Mouse (Mus musculus): Measurements from ENCODE around the gene Tbc1d10c. TPM values are rescaled to one million over a fixed set of nuclear protein-coding genes. Genes with fewer than 3 reads are reported as not detected.
A peak's percentile ranks its signal among the peaks of the same experiment; 100 is the strongest.

Gene Tbc1d10c
- polyA plus RNA-seq, 1 experiment from 2014 or later = 1.5 TPM

DNA sequence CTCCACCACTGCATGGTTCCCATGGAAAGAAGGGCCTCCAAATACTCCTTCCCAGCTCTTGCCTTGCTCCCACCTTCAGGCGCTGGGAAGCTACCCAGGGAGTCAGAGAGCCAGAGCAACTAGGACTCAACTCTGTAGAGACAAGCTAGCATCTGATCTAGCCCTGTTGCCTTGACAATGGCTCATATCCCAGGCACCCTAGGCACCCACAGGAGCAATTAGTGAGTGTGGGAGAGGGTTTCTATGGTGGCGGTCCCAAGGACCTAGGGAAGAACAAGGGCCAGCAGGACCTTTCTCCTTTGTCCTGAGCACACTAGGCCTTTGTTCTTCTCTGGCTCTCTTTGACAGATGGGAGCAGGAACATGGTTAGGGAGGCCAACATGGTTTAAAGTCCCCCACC lies 7.4 kb downstream of the Tbc1d10c start:
- H3K9ac ChIP-seq = no peak overlapping the region
- no peak overlapping the region for H3K4me3 ChIP-seq
- H3K36me3 ChIP-seq = no peaks in the 10 kb centered on the region
- ATAC-seq (ENCODE audit: low FRiP score, low read depth) = no peak; the same call in 1 of the 2 replicates
- 59% methylated on average over 2 of the region's 2 CpGs for WGBS
- peaks cover 11% of the 10 kb centered on the region for H3K4me1 ChIP-seq (replicated peaks)
- no peak overlapping the region for H3K27ac ChIP-seq (replicated peaks)
- no peaks in the 10 kb centered on the region for H3K9me3 ChIP-seq
- H3K4me2 ChIP-seq = no peak overlapping the region
- H3K27me3 ChIP-seq = no peaks in the 10 kb centered on the region

DNA sequence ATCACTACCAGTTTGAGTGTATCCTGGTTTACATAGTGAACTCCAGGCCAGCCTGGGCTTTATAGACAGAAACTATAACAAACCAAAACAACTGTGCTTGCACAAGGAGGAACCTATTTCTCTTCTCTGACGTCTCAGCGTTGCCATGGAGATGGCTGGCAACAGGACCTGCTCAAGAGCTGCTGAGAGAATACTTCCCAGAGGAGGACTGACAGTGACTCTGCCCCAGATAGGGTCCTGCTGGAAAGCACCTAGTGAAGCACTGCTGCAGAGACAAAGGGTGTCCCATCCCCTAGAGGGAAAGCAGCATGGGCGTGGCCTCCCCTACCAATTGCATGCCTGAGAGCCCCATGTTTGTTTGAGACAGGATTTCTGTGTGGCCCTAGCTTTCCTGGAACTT lies 9.2 kb downstream of the Tbc1d10c start:
- H3K9ac ChIP-seq = no peak overlapping the region
- WGBS = 40% methylated on average over 3 of the region's 3 CpGs

DNA sequence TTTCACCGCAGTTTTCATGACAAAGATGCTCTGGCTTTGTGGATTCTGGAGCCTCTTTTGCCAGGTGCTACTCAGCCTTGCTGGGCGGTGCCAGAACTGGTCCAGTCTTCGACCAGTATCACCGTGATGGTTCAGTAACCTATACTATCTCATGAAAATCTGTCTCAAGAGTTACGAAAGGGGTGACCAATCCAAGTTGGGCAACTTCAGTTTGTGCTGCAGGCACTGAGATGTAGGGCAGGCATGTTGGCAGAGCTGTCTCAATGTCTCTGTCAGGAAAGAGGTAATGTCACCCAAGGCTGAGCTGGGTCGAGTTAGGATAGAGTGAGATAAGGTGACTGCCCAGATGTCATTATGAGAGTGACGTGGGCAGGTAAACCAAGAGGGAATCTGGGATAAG lies 10.7 kb downstream of the Tbc1d10c start:
- Histone ChIP-seq H3K9me3 (no peaks in the 10 kb centered on the region), H3K4me1 (replicated peaks) (peaks cover 13% of the 10 kb centered on the region), H3K36me3 (no peaks in the 10 kb centered on the region), H3K9ac (no peak overlapping the region), H3K27ac (replicated peaks) (no peak overlapping the region), H3K27me3 (no peaks in the 10 kb centered on the region), H3K4me2 (no peak overlapping the region), H3K4me3 (no peak overlapping the region)
- ATAC-seq (ENCODE audit: low FRiP score, low read depth) = no peak
- WGBS = 91% methylated on average over 7 of the region's 7 CpGs

More for the DNA sequence above, 9.2 kb downstream of the Tbc1d10c start:
- Histone ChIP-seq H3K4me1 (replicated peaks) (peaks cover 11% of the 10 kb centered on the region), H3K4me3 (no peak overlapping the region), H3K27me3 (no peaks in the 10 kb centered on the region), H3K27ac (replicated peaks) (no peak overlapping the region), H3K4me2 (no peak overlapping the region), H3K9me3 (no peaks in the 10 kb centered on the region), H3K36me3 (no peaks in the 10 kb centered on the region)
- ATAC-seq (ENCODE audit: low FRiP score, low read depth) = no peak

DNA sequence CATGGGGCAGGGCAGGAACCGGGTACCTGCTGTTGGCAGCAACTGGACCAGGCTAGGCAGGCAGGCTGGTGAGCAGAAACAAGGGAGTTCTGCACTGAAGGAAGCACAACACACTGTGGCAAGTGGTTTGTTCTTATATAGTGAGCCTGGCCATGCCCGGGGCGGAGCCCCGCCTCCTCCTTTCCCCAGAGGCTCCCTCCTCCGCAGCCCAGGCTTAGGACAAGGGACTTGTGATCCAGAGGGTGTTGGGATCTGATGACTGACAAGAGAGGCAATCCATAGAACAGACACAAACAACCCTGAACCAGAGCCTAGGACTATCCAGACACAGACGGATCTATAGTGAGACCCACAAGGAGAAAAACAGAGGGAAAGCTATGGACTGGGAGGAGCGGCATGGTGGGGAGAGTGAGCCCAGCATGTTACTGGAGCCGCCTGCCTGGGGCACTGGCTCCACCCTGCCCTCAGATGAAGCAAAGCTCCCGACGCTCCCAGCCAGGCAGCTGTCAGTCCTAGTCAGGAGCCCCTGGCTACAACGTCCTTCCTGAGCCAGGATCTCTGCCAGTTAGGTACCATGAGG lies 15.6 kb downstream of the Tbc1d10c start, which contains the start of gene Carns1:
Gene Carns1 (minus strand): TSS at position 112 of the 580 bp plus-strand sequence.
- WGBS = 5% methylated on average over 11 of the region's 11 CpGs
- H3K4me2 ChIP-seq = peak within 1 kb of the TSS; percentile 30
- ATAC-seq (ENCODE audit: low FRiP score, low read depth) = no peak
- H3K4me1 ChIP-seq (replicated peaks) = peaks cover 11% of the 10 kb centered on the region
- H3K9ac ChIP-seq = no peak within 1 kb of the TSS
- H3K27ac ChIP-seq (replicated peaks) = no peak within 1 kb of the TSS
- no peaks in the 10 kb centered on the region for H3K27me3 ChIP-seq
- no peaks in the 10 kb centered on the region for H3K9me3 ChIP-seq
- no peak within 1 kb of the TSS for H3K4me3 ChIP-seq
- H3K36me3 ChIP-seq = no peaks in the 10 kb centered on the region

DNA sequence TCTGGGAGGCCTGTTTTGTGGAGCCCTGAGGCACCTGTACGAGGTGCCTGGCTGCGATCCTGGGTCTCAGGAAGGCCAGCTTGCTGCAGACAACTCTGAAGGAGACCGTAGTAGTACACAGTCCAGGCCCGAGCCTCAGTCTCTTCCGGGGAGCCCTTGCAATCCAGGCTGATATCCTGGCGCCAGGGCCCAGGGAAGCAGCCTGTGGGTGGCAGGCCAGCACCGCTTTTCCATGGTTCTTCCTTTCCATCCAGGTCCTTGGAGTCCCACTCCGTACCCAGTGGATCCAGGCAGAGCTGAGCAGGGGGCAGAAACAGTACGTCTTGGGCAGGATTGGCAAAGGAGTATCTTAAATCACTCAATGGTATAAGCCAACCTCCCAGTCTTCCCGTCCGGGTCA lies 18.2 kb downstream of the Tbc1d10c start:
- Histone ChIP-seq H3K4me2 (no peak overlapping the region), H3K36me3 (no peaks in the 10 kb centered on the region), H3K4me3 (no peak overlapping the region), H3K27ac (replicated peaks) (no peak overlapping the region), H3K9me3 (no peaks in the 10 kb centered on the region), H3K9ac (no peak overlapping the region), H3K4me1 (replicated peaks) (peaks cover 20% of the 10 kb centered on the region), H3K27me3 (no peaks in the 10 kb centered on the region)
- no peak for ATAC-seq (ENCODE audit: low FRiP score, low read depth)
- 59% methylated on average over 11 of the region's 11 CpGs for WGBS

DNA sequence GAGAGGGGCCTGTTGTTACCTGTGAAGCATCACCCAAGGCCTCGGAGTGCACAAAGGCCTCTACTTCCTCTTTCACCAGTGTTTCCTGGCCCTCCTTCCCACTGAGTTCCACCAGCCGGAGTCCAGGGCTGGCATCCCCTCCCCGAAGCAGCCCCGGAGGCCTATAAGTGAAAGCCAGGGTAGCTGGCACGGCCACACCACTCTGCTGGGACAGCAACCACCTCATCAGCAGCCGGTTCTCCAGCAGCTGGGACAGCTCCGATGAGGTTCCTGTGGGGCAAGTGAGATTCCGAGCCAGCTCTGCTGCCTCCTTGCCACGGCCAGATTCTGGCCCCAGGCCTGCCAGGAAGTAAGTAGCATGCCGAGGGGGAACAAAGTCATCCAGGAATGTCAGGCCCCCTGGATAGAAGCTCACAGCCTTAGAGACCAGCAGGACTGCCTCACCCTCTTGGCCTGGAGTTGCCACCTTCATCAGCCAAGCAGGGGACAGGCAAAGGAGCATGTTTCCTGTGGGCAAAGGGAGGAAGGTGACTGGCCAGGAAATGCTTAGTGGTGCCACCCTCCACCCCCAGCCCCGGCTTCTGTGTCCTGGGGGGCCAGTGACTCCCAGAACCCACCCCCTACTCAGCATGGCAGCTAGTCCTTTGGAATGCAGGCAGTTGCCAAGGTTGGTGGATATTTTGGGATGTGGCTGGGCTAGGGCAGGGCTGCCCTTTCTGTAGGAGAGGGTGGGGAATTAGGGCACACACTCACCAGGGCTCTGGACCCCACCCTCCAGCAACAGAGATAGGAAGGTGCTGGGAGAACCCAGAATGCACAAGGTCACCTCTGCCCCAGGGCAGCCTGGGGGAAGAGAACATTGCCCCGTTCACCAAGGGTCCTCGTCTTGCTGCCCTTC lies 19.4 kb downstream of the Tbc1d10c start:
- H3K4me3 ChIP-seq = no peak overlapping the region
- H3K4me1 ChIP-seq (replicated peaks) = peaks cover 20% of the 10 kb centered on the region
- no peaks in the 10 kb centered on the region for H3K9me3 ChIP-seq
- H3K36me3 ChIP-seq = no peaks in the 10 kb centered on the region
- H3K9ac ChIP-seq = no peak overlapping the region; the same call in 1 of the 2 replicates
- H3K27me3 ChIP-seq = no peaks in the 10 kb centered on the region
- ATAC-seq (ENCODE audit: low FRiP score, low read depth) = no peak
- WGBS = 70% methylated on average over 13 of the region's 13 CpGs
- no peak overlapping the region for H3K27ac ChIP-seq (replicated peaks)
- H3K4me2 ChIP-seq = no peak overlapping the region

DNA sequence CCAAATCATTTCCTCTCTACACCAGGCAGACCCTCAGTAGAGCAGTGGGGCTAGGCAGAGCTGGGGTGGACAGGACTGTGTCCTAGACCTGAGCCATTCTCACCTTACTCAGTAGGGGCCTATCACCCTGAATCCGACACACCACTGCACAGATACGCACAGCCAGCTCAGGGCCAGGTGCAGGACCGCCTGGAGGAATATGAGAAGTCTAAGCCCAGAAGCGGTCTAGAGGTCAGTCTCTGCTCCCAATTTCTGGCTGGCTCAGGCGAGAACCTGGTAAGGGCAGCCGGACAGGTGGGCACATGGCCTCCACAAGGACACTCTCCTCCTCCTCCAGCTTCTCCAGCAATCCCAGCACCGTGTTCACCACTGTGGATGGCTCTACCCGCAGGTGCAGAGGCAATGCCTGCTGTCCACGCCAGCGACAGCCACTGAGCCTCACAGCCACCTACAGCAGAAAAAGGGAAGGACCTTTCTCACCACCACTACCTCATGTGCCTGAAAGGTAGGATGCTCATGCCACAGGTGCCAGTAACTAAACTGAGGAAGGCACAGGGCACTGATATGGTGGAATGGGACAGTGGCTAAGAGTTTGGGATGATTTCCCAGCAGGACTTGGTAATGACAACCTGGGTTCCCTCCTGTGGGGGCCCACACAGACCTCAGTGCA lies 20.2 kb downstream of the Tbc1d10c start:
- H3K36me3 ChIP-seq = no peaks in the 10 kb centered on the region
- H3K9me3 ChIP-seq = no peaks in the 10 kb centered on the region
- 0 out of 2 replicates have a peak overlapping the region, but pooled peaks have one; percentile 93 for H3K27ac ChIP-seq (replicated peaks)
- no peak overlapping the region for H3K4me3 ChIP-seq
- WGBS = 93% methylated on average over 10 of the region's 10 CpGs
- H3K4me2 ChIP-seq = no peak overlapping the region
- H3K27me3 ChIP-seq = no peaks in the 10 kb centered on the region
- H3K9ac ChIP-seq = no peak overlapping the region; the same call in 1 of the 2 replicates
- no peak for ATAC-seq (ENCODE audit: low FRiP score, low read depth)
- peaks cover 20% of the 10 kb centered on the region for H3K4me1 ChIP-seq (replicated peaks)

DNA sequence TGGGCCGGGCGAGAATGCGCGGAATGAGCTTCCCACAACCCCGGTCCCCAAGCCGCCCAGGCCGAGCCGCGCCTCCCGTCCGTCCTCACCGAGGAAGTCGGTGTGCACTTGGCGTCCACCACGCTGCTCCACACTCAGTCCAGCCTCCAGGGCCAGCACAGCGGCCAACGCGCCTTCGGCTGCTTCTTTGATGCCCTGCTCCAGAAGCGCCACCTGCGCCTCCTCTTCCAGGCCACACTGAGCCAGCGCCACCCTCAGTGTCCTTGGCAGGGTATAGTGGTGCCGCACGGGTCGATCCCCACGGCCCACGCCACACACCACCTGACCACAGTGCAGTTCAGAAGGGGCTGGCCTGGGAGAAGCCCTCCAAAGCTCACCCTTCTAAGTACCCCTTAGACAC lies 21.3 kb downstream of the Tbc1d10c start:
- Histone ChIP-seq H3K4me1 (replicated peaks) (peaks cover 11% of the 10 kb centered on the region), H3K9me3 (no peaks in the 10 kb centered on the region), H3K27me3 (no peaks in the 10 kb centered on the region), H3K4me2 (peak overlapping the region; percentile 83), H3K4me3 (peak overlapping the region; percentile 43), H3K27ac (replicated peaks) (peak overlapping the region; percentile 93), H3K36me3 (no peaks in the 10 kb centered on the region), H3K9ac (peak overlapping the region; percentile 64)
- WGBS = 4% methylated on average over 27 of the region's 27 CpGs
- peak; percentile 65 for ATAC-seq (ENCODE audit: low FRiP score, low read depth)

DNA sequence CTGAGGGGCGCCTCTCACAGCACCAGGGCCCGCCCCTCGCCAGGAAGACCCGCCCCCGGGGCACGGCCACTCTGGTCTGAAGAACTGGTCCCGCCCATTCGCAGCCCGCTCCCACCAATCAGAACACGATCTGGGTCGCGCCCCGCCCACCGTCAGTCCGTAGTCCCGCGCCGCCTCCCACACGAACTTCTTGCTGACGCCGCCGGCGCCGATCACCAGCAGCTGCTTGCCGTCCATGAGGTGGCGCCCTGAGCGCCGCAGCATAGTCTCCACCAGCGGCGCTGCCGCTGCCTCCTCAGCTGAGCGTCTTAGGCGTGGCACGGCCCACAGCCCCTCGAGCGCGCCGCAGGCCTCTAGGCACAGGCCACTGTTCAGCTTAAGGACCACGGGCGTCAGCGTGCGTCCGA lies 21.7 kb downstream of the Tbc1d10c start:
- Histone ChIP-seq H3K9me3 (no peaks in the 10 kb centered on the region), H3K27ac (replicated peaks) (peak overlapping the region; percentile 93), H3K4me1 (replicated peaks) (peaks cover 11% of the 10 kb centered on the region), H3K4me3 (peak overlapping the region; percentile 43), H3K4me2 (peak overlapping the region; percentile 83), H3K27me3 (no peaks in the 10 kb centered on the region), H3K36me3 (no peaks in the 10 kb centered on the region), H3K9ac (peak overlapping the region; percentile 64)
- ATAC-seq (ENCODE audit: low FRiP score, low read depth) = peak; percentile 95
- WGBS = under 1% methylated on average over 41 of the region's 43 CpGs

DNA sequence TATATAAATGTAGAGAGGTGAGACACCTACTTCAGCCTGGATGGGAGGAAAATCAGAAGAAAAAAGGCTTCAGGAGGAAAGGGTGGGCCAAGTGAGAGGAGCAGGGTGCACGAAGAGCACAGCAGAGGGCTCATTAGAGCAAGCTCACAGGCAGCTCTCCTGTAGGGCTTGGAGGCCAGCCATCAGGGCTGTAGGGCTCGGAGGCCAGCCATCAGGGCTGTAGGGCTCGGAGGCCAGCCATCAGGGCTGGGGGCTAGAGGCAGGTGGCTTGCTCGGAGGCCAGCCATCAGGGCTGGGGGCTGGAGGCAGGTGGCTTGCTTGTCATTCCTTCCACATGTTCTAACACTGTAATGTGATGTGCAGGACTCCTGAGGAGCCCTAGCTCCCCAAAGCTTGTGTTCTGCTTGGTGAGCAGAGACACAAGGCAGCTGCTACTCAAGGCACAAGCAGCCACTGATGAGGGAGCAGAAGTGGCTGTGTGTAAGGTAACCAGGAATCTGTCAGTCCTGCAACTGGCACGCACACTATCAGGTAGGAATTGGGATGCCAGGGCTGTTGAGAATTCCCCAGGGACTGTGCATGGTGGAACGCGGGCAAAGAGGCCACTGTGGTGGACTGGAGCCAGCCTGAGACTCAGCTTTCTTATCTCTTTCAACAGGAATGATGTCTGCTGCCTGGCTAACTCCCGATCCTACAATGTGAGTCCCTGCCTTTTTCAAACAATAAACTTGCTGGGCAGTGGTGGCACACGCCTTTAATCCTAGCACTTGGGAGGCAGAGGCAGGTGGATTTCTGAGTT lies 24.2 kb downstream of the Tbc1d10c start:
- Histone ChIP-seq H3K4me1 (replicated peaks) (peaks cover 29% of the 10 kb centered on the region), H3K36me3 (no peaks in the 10 kb centered on the region), H3K27ac (replicated peaks) (no peak overlapping the region), H3K9ac (no peak overlapping the region), H3K4me3 (no peak overlapping the region), H3K9me3 (no peaks in the 10 kb centered on the region), H3K27me3 (no peaks in the 10 kb centered on the region), H3K4me2 (no peak overlapping the region)
- ATAC-seq (ENCODE audit: low FRiP score, low read depth) = no peak
- 73% methylated on average over 9 of the region's 9 CpGs for WGBS

DNA sequence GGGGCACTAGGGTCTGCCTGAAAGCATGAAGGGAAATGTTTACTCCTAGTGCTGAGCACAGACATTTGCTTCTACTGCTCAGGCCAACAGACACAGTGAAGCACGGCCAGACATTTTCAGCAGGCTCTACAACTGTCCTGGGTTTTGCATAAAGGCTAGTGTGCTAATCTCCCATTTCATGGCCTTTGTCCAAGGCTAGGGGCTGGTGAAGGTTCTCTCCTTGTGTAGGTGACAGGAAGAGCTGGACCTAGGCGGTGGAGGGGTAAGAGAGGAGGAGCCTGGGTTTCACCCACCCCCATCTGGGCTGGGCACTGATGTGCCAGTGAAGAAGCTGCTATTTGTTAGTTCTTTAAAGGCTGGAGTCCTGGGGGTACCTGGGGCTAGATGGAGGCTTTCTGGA lies 26.4 kb downstream of the Tbc1d10c start:
- Histone ChIP-seq H3K27me3 (no peaks in the 10 kb centered on the region), H3K9ac (no peak overlapping the region), H3K36me3 (peaks cover 9% of the 10 kb centered on the region), H3K9me3 (no peaks in the 10 kb centered on the region), H3K4me3 (no peak overlapping the region), H3K27ac (replicated peaks) (no peak overlapping the region), H3K4me1 (replicated peaks) (peaks cover 22% of the 10 kb centered on the region), H3K4me2 (no peak overlapping the region)
- ATAC-seq (ENCODE audit: low FRiP score, low read depth) = no peak
- WGBS = 76% methylated on average over 2 of the region's 2 CpGs
